Mouse (Mus musculus) bone marrow, adult 2 months (tissue): Measurements from ENCODE around the gene Fam207a. TPM values are rescaled to one million over a fixed set of nuclear protein-coding genes. Genes with fewer than 3 reads are reported as not detected.

Source experiments
- H3K27ac ChIP-seq: fragments of 200-500 bp; 2 replicates; pipeline ENCODE4 v1.5.1; 2012; ENCODE audit warnings: low read depth, mild to moderate bottlenecking, control low read depth, inconsistent platforms, low read length; ENCODE audit not compliant: control insufficient read depth, poor library complexity, insufficient read depth
- H3K4me1 ChIP-seq: fragments of 200-500 bp; 2 replicates; pipeline ENCODE4 v1.6.1; 2011; ENCODE audit warnings: low read length; ENCODE audit not compliant: control insufficient read depth, insufficient read depth
- H3K4me3 ChIP-seq: fragments of 200-500 bp; replicated peaks from 2 replicates; pipeline ENCODE3; 2011; ENCODE audit warnings: mild to moderate bottlenecking, low read depth, low read length, control low read depth; ENCODE audit not compliant: control insufficient read depth
- CTCF ChIP-seq: fragments of 200-500 bp; IDR thresholded peaks from 2 replicates; pipeline ENCODE4 v1.5.1; 2011; ENCODE audit warnings: low read length, control low read depth; ENCODE audit not compliant: control insufficient read depth, insufficient read depth
- POLR2A ChIP-seq: fragments of 200-500 bp; IDR thresholded peaks from 2 replicates; pipeline ENCODE4 v1.6.1; 2011; ENCODE audit warnings: low read depth, mild to moderate bottlenecking, control low read depth, low read length, borderline replicate concordance; ENCODE audit not compliant: control insufficient read depth
- WGBS: fragments of 180-500 bp; shearing (Covaris S2); methylation state at CpG from one replicate; pipeline ENCODE4 v1.1.7; 2018; 5-methylcytosine and 5-hydroxymethylcytosine counted together
- polyA plus RNA-seq: library from polyadenylated mRNA; stranded (reverse); fragments of >200 nt; gene quantifications from 2 replicates; pipeline ENCODE4 v1.2.4, GENCODE M21; 2011; ENCODE audit warnings: low replicate concordance; ENCODE audit not compliant: missing spikeins, insufficient read depth, insufficient read length

Fam207a gene
- polyA plus RNA-seq, 1 experiment: 29.2 TPM

DNA sequence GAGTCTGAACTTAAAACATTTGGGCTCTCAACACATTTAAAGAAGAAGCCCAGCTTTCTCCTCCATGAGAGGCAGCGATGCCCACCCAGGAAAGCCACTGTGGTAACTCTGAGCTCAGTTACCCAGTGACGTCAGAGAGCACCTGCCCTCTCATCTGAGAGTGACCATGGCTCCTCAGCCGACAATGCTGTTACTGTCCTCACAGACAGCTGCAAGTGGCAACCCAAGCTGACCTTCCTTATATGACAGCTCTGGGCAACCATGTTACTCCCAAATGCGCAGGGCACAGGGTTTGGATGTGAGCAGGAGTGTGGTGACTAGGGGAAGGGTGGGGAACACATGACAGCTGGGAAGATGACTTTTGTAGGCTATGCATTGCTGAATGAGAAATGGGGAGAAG is 37.7 kb upstream of the Fam207a start:
- no peak overlapping the region for H3K27ac ChIP-seq
- no peak overlapping the region for H3K4me3 ChIP-seq
- TF ChIP-seq POLR2A (no peak), CTCF (no peak)
- H3K4me1 ChIP-seq: peaks cover 10% of the 10 kb centered on the region; the same call in 1 of the 2 replicates
- 83% methylated on average over 4 of the region's 4 CpGs for WGBS

DNA sequence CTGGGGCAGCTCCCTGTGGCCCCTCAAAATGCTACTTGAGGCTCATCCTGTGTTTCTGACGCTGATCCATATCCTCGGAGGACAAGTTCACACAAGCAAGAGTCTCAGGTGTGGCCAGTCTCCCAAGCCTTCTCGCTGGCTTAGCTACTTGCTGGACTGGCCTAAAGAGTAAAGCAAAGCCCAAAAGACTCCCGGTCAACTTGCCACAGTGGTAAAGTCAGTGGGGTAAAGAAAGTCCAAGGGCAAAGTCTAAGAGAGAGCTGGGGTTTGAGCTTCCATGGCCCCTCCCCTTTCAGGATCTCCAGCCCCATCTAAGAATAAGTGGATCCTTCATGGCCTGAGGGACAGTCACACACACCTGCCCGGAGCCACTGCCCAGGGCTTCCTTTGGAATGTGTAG is 36.6 kb upstream of the Fam207a start:
- H3K27ac ChIP-seq: no peak overlapping the region
- TF ChIP-seq CTCF: no peak
- no peak for TF ChIP-seq POLR2A
- H3K4me1 ChIP-seq: peaks cover 14% of the 10 kb centered on the region
- no peak overlapping the region for H3K4me3 ChIP-seq
- WGBS: 91% methylated on average over 5 of the region's 5 CpGs

DNA sequence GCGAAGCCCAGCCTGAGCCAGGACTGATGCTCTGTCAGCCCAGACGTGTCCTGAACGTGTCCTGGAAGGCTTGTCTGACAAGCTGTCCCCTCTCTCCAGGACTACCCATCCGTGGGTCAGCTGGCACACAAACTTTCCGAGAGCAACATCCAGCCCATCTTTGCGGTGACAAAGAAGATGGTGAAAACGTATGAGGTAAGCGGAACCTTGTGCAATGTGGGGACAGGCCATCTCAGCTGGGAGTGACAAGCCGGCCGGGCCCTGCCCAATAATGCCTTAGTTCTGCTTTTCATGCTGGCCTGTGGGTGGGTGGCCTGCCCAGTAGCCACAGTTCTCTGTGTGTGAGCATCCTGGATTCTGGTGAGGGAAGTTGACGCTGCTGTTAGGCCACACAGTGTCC is 35.3 kb upstream of the Fam207a start:
- no peak overlapping the region for H3K4me3 ChIP-seq
- peak overlapping the region; percentile 89 for H3K27ac ChIP-seq
- 35% methylated on average over 11 of the region's 11 CpGs for WGBS
- TF ChIP-seq POLR2A: 0 out of 2 replicates have a peak, but pooled peaks have one; percentile 30
- TF ChIP-seq CTCF: no peak
- H3K4me1 ChIP-seq: peaks cover 15% of the 10 kb centered on the region

DNA sequence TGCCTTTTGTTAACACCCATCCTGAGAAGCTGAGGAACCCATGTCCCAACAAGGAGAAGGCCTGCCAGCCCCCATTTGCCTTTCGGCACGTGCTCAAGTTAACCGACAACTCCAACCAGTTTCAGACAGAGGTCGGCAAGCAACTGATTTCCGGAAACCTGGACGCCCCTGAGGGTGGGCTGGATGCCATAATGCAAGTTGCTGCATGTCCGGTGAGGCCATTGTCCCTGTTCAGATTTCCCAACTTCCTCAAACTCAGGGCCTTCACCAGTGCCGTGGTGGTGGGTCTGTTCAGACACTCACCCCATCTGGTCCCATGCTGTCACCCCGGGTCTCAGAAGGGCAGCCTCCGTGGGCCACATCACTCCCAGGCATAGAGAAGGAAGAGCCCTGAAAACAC is 33.0 kb upstream of the Fam207a start:
- 51% methylated on average over 10 of the region's 10 CpGs for WGBS
- H3K4me1 ChIP-seq: peaks cover 17% of the 10 kb centered on the region
- H3K4me3 ChIP-seq: no peak overlapping the region
- H3K27ac ChIP-seq: peak overlapping the region; percentile 87
- TF ChIP-seq POLR2A (no peak), CTCF (no peak)

DNA sequence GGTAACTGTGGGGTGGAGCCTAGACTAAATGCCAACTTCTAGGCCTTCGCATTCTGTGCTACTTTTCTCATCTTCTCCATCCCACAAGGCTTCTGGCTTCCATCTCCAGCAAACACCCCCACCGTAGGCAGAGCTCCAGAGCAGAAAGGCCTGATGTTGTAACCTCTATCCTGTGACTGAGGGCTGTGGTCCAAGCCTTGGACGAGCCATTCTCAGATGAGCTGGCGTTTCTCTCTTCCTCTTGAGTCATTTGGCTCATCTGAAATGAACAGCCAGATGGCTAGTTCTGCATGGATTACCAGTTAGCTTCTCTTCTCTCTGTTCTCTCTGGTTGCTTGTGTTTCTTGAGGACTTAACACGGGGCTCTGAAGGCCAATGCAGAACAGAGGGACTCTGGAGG is 29.3 kb upstream of the Fam207a start:
- 35% methylated on average over 5 of the region's 5 CpGs for WGBS
- H3K27ac ChIP-seq: peak overlapping the region; percentile 43; the same call in 1 of the 2 replicates
- TF ChIP-seq POLR2A: no peak
- no peak for TF ChIP-seq CTCF
- H3K4me3 ChIP-seq: no peak overlapping the region
- peaks cover 18% of the 10 kb centered on the region for H3K4me1 ChIP-seq

DNA sequence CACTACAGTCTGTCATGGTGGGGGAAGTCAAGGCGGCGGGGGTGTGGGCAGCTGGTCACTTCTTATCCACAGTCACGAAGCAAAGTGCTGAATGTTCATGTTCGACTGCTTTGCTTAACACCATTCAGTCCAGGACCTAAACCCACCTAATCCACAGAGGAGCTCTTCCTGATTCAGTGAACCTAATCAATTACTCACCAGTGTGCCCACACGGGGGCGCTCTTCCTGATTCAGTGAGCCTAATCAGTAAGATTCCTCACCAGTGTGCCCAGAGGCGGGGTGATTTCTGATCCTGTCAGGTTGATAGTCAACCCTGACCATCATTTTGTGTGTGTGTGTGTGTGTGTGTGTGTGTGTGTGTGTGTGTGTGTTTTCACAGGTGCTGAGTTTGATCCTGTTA is 27.6 kb upstream of the Fam207a start:
- peaks cover 16% of the 10 kb centered on the region for H3K4me1 ChIP-seq
- 54% methylated on average over 7 of the region's 7 CpGs for WGBS
- 0 out of 2 replicates have a peak overlapping the region, but pooled peaks have one; percentile 27 for H3K27ac ChIP-seq
- no peak overlapping the region for H3K4me3 ChIP-seq
- TF ChIP-seq CTCF: peak; percentile 60
- TF ChIP-seq POLR2A: no peak

DNA sequence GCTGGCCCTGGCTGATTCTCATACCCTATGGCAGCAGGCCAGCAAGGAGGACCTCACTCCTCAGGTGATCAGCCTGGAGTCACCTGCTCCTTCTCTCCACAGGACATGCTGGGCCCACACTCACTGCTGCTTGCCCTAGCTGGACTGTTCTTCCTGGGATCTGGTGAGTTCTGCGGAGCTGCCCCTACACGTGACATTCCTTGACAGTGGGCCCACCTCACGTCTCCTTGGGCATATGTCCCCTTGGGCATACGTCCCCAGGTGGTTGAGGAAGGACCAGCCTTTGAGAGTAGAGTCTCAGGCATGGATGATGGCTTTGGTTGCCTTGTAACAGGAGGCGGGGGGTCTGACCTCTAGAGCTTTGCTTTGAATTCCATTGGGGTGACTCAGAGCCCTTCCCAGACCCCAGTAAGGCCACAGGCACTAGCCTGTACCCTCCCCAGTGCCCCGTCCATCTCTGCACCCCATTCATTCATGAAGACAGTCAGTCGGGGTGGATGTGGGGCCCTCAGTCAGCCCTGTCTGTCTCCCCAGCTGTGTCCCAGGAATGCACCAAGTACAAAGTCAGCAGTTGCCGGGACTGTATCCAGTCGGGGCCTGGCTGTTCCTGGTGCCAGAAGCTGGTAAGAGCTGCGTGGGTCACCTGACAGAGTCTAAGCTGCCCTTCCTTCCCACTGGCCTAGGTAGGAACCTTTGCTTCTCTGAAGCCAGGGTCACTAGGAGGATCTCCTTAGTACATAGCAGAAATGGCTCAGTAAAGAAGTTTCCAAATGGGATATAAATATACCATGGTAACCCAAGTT is 26.5 kb upstream of the Fam207a start:
- 85% methylated on average over 10 of the region's 10 CpGs for WGBS
- TF ChIP-seq CTCF: no peak
- TF ChIP-seq POLR2A: no peak
- Histone ChIP-seq H3K27ac (no peak overlapping the region), H3K4me1 (peaks cover 12% of the 10 kb centered on the region), H3K4me3 (no peak overlapping the region)

DNA sequence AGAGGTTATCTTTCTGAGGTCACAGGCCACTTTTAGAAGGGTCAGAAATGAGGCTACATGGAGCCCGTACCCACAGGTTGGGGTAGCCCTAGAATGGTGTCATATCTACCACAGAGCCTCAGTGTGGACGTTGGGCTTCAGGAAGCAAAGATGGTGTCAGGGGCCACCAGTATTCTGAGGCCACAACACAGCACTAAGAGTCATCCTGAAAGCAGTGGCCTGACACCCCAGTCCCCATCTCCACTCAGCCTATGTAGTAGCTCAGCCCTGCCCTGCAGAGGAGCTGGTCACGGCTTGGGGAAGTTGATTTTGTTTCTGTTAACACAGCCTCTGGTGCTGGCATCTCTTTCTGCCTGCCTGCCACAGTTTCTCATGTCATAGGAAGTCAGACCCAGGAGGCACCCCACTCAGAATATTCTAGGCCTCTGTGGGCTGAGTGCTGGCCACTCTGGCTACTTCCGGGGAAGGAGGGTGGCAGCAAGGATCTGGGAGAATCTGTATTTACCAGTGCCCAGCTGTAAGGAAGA is 25.1 kb upstream of the Fam207a start:
- peaks cover 12% of the 10 kb centered on the region for H3K4me1 ChIP-seq
- TF ChIP-seq CTCF (no peak), POLR2A (no peak)
- H3K4me3 ChIP-seq: no peak overlapping the region
- peak overlapping the region; percentile 49 for H3K27ac ChIP-seq
- 29% methylated on average over 4 of the region's 4 CpGs for WGBS
